Mouse (Mus musculus) MEL (cell line): ENCODE data around the gene Vsir.

Source experiments
- CHD1 ChIP-seq: IDR thresholded peaks from 2 replicates; pipeline ENCODE4 v1.6.1; 2012; ENCODE audit warnings: low read depth, mild to moderate bottlenecking, inconsistent platforms, low read length, improper control_type of control experiment
- CHD2 ChIP-seq: IDR thresholded peaks from 2 replicates; pipeline ENCODE4 v1.6.1; 2011; ENCODE audit warnings: low read length, improper control_type of control experiment
- CTCF ChIP-seq, 3 experiments: IDR thresholded peaks in 2 of 3; conservative IDR thresholded peaks in 1 of 3; 2 replicates each; pipeline ENCODE4 v1.5.1; 2011 to 2012; ENCODE audit warnings: low read length in 3 of 3, low read depth in 2 of 3, mild to moderate bottlenecking in 2 of 3, improper control_type of control experiment in 1 of 3, inconsistent platforms in 1 of 3, mixed read lengths in 1 of 3, moderate library complexity in 1 of 3; ENCODE audit not compliant: control insufficient read depth in 1 of 3, insufficient read depth in 1 of 3, poor library complexity in 1 of 3, severe bottlenecking in 1 of 3
- ETS1 ChIP-seq: IDR thresholded peaks from 2 replicates; pipeline ENCODE4 v1.6.1; 2012; ENCODE audit warnings: low read depth, mild to moderate bottlenecking, inconsistent platforms, low read length, improper control_type of control experiment, moderate library complexity
- GATA1 ChIP-seq: IDR thresholded peaks from 2 replicates; pipeline ENCODE4 v1.6.1; 2011; ENCODE audit warnings: low read depth, low read length, improper control_type of control experiment
- MAZ ChIP-seq: IDR thresholded peaks from 2 replicates; pipeline ENCODE4 v1.6.1; 2012; ENCODE audit warnings: low read depth, mild to moderate bottlenecking, inconsistent platforms, low read length, improper control_type of control experiment
- MXI1 ChIP-seq: IDR thresholded peaks from 2 replicates; pipeline ENCODE4 v1.6.1; 2011; ENCODE audit warnings: mild to moderate bottlenecking, low read depth, low read length, improper control_type of control experiment
- USF1 ChIP-seq: IDR thresholded peaks from 2 replicates; pipeline ENCODE4 v1.6.1; 2014; ENCODE audit warnings: low read depth, mild to moderate bottlenecking, inconsistent platforms, low read length, improper control_type of control experiment, moderate library complexity
- USF2 ChIP-seq, 2 experiments: IDR thresholded peaks; 2 replicates each; pipeline ENCODE4 v1.6.1; 2011 to 2012; ENCODE audit warnings: improper control_type of control experiment in 2 of 2, low read length in 2 of 2, borderline replicate concordance in 1 of 2, inconsistent platforms in 1 of 2, low read depth in 1 of 2, mild to moderate bottlenecking in 1 of 2; ENCODE audit not compliant: insufficient read depth in 1 of 2

DNA sequence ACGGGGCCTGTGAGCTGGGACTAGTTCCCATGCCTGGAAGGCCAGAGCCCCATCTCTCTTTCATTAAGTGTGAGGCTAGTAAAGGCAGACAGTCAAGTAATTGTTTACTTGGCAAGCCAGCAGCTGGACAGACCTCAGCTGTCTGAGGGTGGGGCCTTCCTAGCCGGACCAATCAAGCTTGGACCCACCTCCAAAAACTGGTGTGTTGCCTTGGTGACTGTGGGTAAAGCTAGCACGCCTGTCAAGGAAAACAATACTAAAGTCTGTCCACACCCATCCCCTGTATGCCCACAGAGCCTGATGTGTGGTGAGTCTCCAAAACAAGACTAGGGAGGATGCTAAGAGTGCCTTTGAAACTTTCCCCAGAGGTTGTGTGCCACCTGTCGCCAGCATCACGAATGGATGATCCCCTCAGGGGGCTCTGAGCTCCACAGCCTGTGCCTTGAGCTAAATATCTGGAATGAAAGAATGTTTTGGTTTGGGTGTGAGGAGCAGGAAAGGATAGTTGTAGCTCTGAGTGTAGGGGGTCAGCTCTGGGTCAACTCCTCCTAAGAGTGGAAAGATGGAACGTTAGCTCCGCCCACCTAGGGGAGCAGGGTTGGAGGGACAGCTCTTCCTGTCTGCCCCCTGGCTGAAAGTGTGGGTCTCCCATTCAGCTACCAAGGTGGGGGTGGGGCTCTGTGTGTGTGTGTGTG, 5.3 kb downstream of the Vsir start:
- TF ChIP-seq CHD2 (no peak), CTCF (IDR thresholded peaks at IDR 0.05 in 2 of 3, conservative IDR thresholded peaks at IDR 0.05 in 1 of 3; ENCODE audit: control insufficient read depth in 1 of 3, insufficient read depth in 1 of 3, low read depth in 2 of 3, low read length in 3 of 3, poor library complexity in 1 of 3, severe bottlenecking in 1 of 3) (no peak), GATA1 (no peak), MXI1 (no peak), CHD1 (no peak), ETS1 (no peak), USF1 (no peak), USF2 (IDR thresholded peaks at IDR 0.05; ENCODE audit: borderline replicate concordance in 1 of 2, insufficient read depth in 1 of 2, low read depth in 1 of 2, low read length in 2 of 2) (no peak), MAZ (no peak)
